Mouse (Mus musculus): ENCODE results near the gene Slc6a21. TPM values are rescaled to one million over a fixed set of nuclear protein-coding genes. Genes with fewer than 3 reads are reported as not detected.

Gene Slc6a21
- polyA plus RNA-seq, 1 experiment from 2014 or later = not detected

DNA sequence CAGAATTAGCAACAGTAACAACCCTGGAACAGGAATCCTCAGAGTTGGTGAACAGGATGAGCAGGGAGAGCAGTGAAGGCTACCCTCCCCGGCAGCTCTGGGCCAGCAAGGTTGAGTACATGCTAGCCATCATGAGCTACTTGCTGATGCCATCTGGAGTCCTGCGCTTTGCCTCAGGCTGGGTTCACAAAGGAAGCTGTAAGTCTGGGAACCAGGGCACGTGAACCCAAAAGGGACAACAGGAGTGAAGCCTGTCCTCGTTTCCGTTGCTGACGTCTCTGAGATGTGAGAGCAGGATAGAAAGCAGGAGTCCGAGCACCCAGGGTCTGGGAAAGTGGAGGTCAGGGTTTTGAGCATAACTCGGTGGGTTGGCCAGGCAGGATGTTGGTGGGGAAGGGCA, 18.0 kb upstream of the Slc6a21 start:
- H3K9me3 ChIP-seq (replicated peaks) = no peaks in the 10 kb centered on the region
- WGBS = 85% methylated on average over 8 of the region's 8 CpGs
- ATAC-seq (replicated peaks; ENCODE audit: low FRiP score) = no peak
- no peak overlapping the region for H3K4me2 ChIP-seq
- H3K36me3 ChIP-seq = no peaks in the 10 kb centered on the region
- H3K27me3 ChIP-seq = no peaks in the 10 kb centered on the region
- no peak overlapping the region for H3K9ac ChIP-seq
- H3K4me1 ChIP-seq = no peaks in the 10 kb centered on the region
- H3K27ac ChIP-seq = no peak overlapping the region
- no peak overlapping the region for H3K4me3 ChIP-seq (replicated peaks)

DNA sequence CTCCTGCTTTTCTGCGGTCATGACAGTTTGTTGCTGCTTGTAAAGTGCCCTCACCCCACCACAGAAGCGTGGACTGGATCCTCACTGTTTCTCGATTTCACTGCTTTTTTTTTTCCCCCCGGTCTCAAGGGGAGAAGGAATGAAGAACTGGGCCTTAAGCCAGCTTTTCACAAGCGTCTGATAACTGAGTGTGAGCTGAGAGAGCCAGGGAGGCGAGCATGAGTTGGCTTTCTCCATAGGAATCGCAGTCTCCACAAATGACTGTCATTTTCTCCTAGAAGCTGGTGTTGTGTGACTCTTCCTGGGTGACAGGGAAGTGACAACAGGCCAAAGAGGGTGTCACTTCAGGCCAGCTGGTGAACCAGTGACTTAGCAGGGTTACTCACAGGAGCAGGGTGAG, 15.0 kb upstream of the Slc6a21 start:
- H3K36me3 ChIP-seq = no peaks in the 10 kb centered on the region
- ATAC-seq (replicated peaks; ENCODE audit: low FRiP score) = no peak
- 53% methylated on average over 7 of the region's 7 CpGs for WGBS
- no peak overlapping the region for H3K27ac ChIP-seq
- H3K9me3 ChIP-seq (replicated peaks) = no peaks in the 10 kb centered on the region
- H3K4me3 ChIP-seq (replicated peaks) = no peak overlapping the region
- H3K9ac ChIP-seq = no peak overlapping the region
- H3K4me1 ChIP-seq = no peaks in the 10 kb centered on the region
- H3K27me3 ChIP-seq = 0 out of 2 replicates have a peak, but pooled peaks cover 4% of the 10 kb centered on the region
- H3K4me2 ChIP-seq = no peak overlapping the region

DNA sequence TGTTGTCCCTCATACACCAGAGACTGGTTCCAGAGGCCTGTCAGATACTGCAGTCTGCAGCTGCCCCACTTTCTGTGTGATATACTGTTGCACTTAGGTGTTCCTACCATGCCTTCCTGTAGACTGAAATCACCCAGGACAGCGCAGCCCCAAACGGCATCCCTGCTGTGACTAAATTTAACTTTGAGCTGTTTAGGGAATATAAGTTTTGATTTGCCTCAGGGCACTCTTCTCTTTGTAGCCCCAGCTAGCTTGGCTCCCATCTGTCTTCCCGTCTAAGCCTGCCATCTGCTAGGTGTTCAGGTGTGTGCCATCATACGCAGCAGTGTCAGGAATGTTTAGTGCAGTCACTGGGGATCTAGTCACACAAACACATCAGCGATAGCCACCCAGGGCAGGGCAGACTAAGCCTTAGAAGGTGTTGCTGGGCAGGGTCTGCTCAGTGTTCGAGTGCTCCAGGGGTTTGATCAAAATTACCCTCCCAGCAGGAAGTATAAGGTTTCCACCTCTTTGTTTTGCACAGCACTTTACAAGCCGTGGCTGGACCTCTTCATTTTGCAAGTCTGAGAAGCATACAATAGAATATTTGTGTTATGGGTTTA, 14.2 kb upstream of the Slc6a21 start:
- Histone ChIP-seq H3K4me2 (no peak overlapping the region), H3K27ac (no peak overlapping the region), H3K4me3 (replicated peaks) (no peak overlapping the region), H3K36me3 (no peaks in the 10 kb centered on the region), H3K9me3 (replicated peaks) (no peaks in the 10 kb centered on the region), H3K4me1 (peaks cover 2% of the 10 kb centered on the region; the same call in 1 of the 2 replicates), H3K27me3 (0 out of 2 replicates have a peak, but pooled peaks cover 4% of the 10 kb centered on the region), H3K9ac (no peak overlapping the region)
- WGBS = 54% methylated on average over 7 of the region's 7 CpGs
- no peak for ATAC-seq (replicated peaks; ENCODE audit: low FRiP score)

GRCm38 (mm10) chr7:45264348-45264747, 13.0 kb upstream of the Slc6a21 start:
- Histone ChIP-seq H3K9me3 (replicated peaks) (no peaks in the 10 kb centered on the region), H3K4me2 (no peak overlapping the region), H3K36me3 (no peaks in the 10 kb centered on the region), H3K27ac (no peak overlapping the region), H3K27me3 (0 out of 2 replicates have a peak, but pooled peaks cover 12% of the 10 kb centered on the region), H3K4me1 (peaks cover 2% of the 10 kb centered on the region; the same call in 1 of the 2 replicates), H3K4me3 (replicated peaks) (no peak overlapping the region), H3K9ac (no peak overlapping the region)
- ATAC-seq (replicated peaks; ENCODE audit: low FRiP score) = no peak
- WGBS = 72% methylated on average over 3 of the region's 3 CpGs

- ATAC-seq (replicated peaks; ENCODE audit: low FRiP score) = no peak
- 90% methylated on average over 1 of the region's 1 CpGs for WGBS
Measured at GRCm38 (mm10) chr7:45265518-45265917, 11.8 kb upstream of the Slc6a21 start.

GRCm38 (mm10) chr7:45272786-45273412, 4.4 kb upstream of the Slc6a21 start:
- peaks cover 15% of the 10 kb centered on the region; the same call in 1 of the 2 replicates for H3K27me3 ChIP-seq
- WGBS = 41% methylated on average over 10 of the region's 10 CpGs
- no peak overlapping the region for H3K27ac ChIP-seq
- H3K4me2 ChIP-seq = no peak overlapping the region
- ATAC-seq (replicated peaks; ENCODE audit: low FRiP score) = no peak
- no peaks in the 10 kb centered on the region for H3K9me3 ChIP-seq (replicated peaks)
- H3K4me3 ChIP-seq (replicated peaks) = no peak overlapping the region
- no peak overlapping the region for H3K9ac ChIP-seq
- H3K36me3 ChIP-seq = no peaks in the 10 kb centered on the region
- H3K4me1 ChIP-seq = peaks cover 11% of the 10 kb centered on the region

More at GRCm38 (mm10) chr7:45265518-45265917, 11.8 kb upstream of the Slc6a21 start:
- Histone ChIP-seq H3K4me1 (peaks cover 2% of the 10 kb centered on the region; the same call in 1 of the 2 replicates), H3K27ac (no peak overlapping the region), H3K36me3 (no peaks in the 10 kb centered on the region), H3K9ac (no peak overlapping the region), H3K27me3 (0 out of 2 replicates have a peak, but pooled peaks cover 13% of the 10 kb centered on the region), H3K4me3 (replicated peaks) (no peak overlapping the region), H3K4me2 (no peak overlapping the region), H3K9me3 (replicated peaks) (no peaks in the 10 kb centered on the region)

GRCm38 (mm10) chr7:45273672-45274071, 3.6 kb upstream of the Slc6a21 start:
- Histone ChIP-seq H3K36me3 (no peaks in the 10 kb centered on the region), H3K9me3 (replicated peaks) (no peaks in the 10 kb centered on the region), H3K27me3 (peaks cover 13% of the 10 kb centered on the region; the same call in 1 of the 2 replicates), H3K4me2 (no peak overlapping the region), H3K4me1 (peaks cover 9% of the 10 kb centered on the region), H3K9ac (no peak overlapping the region), H3K4me3 (replicated peaks) (no peak overlapping the region), H3K27ac (no peak overlapping the region)
- no peak for ATAC-seq (replicated peaks; ENCODE audit: low FRiP score)
- 90% methylated on average over 8 of the region's 8 CpGs for WGBS

DNA sequence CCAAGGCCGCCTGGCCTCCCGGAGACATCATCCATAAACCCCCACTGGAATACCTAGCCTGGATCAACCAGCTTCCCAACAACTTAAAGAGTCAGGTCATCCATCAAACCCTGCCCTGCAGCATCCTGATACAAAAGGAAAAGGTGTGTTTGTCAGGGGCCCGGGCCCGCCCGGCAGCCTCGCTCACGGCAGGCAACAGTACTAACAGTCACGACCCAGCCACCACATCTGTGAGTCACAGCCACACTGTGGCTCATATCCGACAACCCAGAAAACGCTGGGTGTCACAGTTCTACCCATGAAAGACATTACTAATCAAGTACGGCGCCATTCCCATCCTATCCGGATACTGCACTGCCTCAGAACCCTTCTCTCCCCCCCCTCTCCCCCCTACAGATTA, 9.2 kb downstream of the Slc6a21 start:
- no peak overlapping the region for H3K4me2 ChIP-seq
- no peak for ATAC-seq (replicated peaks; ENCODE audit: low FRiP score)

DNA sequence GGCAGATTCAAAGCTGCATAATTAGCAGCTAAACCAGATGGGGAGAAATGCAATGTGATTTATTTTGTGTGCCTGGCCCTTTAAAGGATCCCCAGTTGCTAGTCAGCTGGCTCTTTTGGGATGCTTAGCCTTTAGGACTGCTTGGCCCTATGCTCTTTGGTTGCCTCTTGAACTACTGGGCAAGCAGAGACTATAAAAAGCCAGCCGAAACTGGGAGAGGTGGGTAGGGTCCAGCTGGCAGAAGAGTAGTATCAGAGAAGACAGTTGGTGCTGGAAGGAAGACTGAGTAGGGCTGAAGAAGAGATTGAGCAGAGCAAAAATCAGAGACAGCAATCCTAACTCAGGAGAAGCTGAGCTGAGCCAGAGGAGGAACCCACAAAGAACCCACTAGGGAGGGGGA, 19.3 kb downstream of the Slc6a21 start:
- H3K36me3 ChIP-seq = no peaks in the 10 kb centered on the region
- H3K9me3 ChIP-seq (replicated peaks) = no peaks in the 10 kb centered on the region
- H3K4me2 ChIP-seq = no peak overlapping the region
- 0 out of 2 replicates have a peak, but pooled peaks cover 5% of the 10 kb centered on the region for H3K27me3 ChIP-seq
- H3K9ac ChIP-seq = no peak overlapping the region
- no peak for ATAC-seq (replicated peaks; ENCODE audit: low FRiP score)
- H3K4me1 ChIP-seq = 0 out of 2 replicates have a peak, but pooled peaks cover 8% of the 10 kb centered on the region
- H3K4me3 ChIP-seq (replicated peaks) = no peak overlapping the region
- H3K27ac ChIP-seq = no peak overlapping the region
- 56% methylated on average over 1 of the region's 1 CpGs for WGBS

More for the DNA sequence above, 9.2 kb downstream of the Slc6a21 start:
- 83% methylated on average over 13 of the region's 13 CpGs for WGBS
- Histone ChIP-seq H3K4me1 (no peaks in the 10 kb centered on the region), H3K9me3 (replicated peaks) (no peaks in the 10 kb centered on the region), H3K4me3 (replicated peaks) (no peak overlapping the region), H3K27ac (no peak overlapping the region), H3K9ac (no peak overlapping the region), H3K36me3 (no peaks in the 10 kb centered on the region), H3K27me3 (no peaks in the 10 kb centered on the region)

DNA sequence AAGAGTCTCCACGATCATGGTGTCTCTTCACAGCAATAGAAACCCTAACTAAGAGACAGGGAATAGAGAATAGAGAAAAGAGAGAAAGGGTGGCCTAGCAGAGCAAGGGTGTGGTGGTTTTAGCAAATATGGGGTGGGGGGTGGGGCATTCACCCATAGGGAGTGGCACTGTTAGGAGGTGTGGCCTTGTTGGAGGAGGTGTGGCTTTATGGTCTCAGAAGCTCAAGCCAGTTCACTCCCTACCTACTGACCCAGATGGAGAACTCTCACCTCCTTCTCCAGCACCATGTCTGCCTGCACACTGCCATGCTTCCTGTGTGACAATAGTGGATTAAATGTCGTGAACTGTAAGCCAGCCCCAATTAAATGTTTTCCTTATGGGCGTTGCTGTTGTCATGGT, 20.2 kb downstream of the Slc6a21 start:
- Histone ChIP-seq H3K4me3 (replicated peaks) (no peak overlapping the region), H3K9me3 (replicated peaks) (no peaks in the 10 kb centered on the region), H3K27me3 (0 out of 2 replicates have a peak, but pooled peaks cover 5% of the 10 kb centered on the region), H3K4me2 (no peak overlapping the region), H3K27ac (no peak overlapping the region), H3K4me1 (0 out of 2 replicates have a peak, but pooled peaks cover 8% of the 10 kb centered on the region), H3K36me3 (no peaks in the 10 kb centered on the region), H3K9ac (no peak overlapping the region)
- no peak for ATAC-seq (replicated peaks; ENCODE audit: low FRiP score)
- 67% methylated on average over 3 of the region's 3 CpGs for WGBS

DNA sequence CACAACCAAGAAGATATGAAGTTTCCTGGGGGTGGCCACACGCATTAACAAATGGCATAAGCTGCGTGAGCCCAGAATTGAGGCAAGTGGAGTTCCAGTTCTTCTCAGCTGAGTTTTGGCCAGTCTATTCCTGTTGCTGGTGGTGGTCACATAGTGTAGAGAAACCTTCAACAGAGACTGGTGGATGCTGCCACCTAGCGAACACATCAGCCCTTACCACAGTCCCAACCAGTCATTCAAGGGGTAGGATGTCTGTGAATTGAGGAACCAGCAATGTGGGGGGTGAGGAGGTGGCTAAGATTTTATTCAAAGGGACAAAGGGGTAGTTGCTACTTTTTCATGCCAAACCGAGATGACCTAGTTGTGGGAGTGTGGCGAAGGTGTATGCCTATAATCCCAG, 22.4 kb downstream of the Slc6a21 start:
- no peaks in the 10 kb centered on the region for H3K9me3 ChIP-seq (replicated peaks)
- peaks cover 10% of the 10 kb centered on the region; the same call in 1 of the 2 replicates for H3K36me3 ChIP-seq
- no peak overlapping the region for H3K4me2 ChIP-seq
- H3K27ac ChIP-seq = no peak overlapping the region
- no peak overlapping the region for H3K9ac ChIP-seq
- 11% methylated on average over 5 of the region's 5 CpGs for WGBS
- H3K4me1 ChIP-seq = peaks cover 13% of the 10 kb centered on the region; the same call in 1 of the 2 replicates
- no peak overlapping the region for H3K4me3 ChIP-seq (replicated peaks)
- H3K27me3 ChIP-seq = 0 out of 2 replicates have a peak, but pooled peaks cover 5% of the 10 kb centered on the region
- ATAC-seq (replicated peaks; ENCODE audit: low FRiP score) = peak; percentile 87

GRCm38 (mm10) chr7:45300270-45300669, 23.0 kb downstream of the Slc6a21 start:
- Histone ChIP-seq H3K9me3 (replicated peaks) (no peaks in the 10 kb centered on the region), H3K4me1 (peaks cover 18% of the 10 kb centered on the region; the same call in 1 of the 2 replicates), H3K9ac (no peak overlapping the region), H3K4me2 (no peak overlapping the region), H3K27ac (no peak overlapping the region), H3K4me3 (replicated peaks) (no peak overlapping the region), H3K27me3 (0 out of 2 replicates have a peak, but pooled peaks cover 5% of the 10 kb centered on the region), H3K36me3 (peaks cover 10% of the 10 kb centered on the region; the same call in 1 of the 2 replicates)
- 18% methylated on average over 6 of the region's 6 CpGs for WGBS
- ATAC-seq (replicated peaks; ENCODE audit: low FRiP score) = no peak

Data from kidney, embryonic 15.5 days (tissue).